Mouse (Mus musculus) olfactory bulb, adult 2 months (tissue): Measurements from ENCODE around the gene 1500015O10Rik.

Experiments used
- CTCF ChIP-seq: fragments of 200-500 bp; IDR thresholded peaks from 2 replicates; pipeline ENCODE4 v1.5.1; 2012; ENCODE audit warnings: low read depth, mild to moderate bottlenecking, low read length, moderate library complexity; ENCODE audit not compliant: insufficient read depth
- POLR2A ChIP-seq: fragments of 200-500 bp; IDR thresholded peaks from 2 replicates; pipeline ENCODE4 v1.6.1; 2012; ENCODE audit warnings: mild to moderate bottlenecking, low read depth, low read length, moderate library complexity; ENCODE audit not compliant: insufficient read depth

- TF ChIP-seq POLR2A (no peak), CTCF (no peak)
These were observed 7.9 kb upstream of the 1500015O10Rik start for GRCm38 (mm10) chr1:43722459-43722858.
